Mouse (Mus musculus): ENCODE measurements around the gene Dennd2c. TPM values are rescaled to one million over a fixed set of nuclear protein-coding genes. Genes with fewer than 3 reads are reported as not detected.

Gene Dennd2c
- polyA plus RNA-seq, 1 experiment from 2014 or later = 3.6 TPM

DNA sequence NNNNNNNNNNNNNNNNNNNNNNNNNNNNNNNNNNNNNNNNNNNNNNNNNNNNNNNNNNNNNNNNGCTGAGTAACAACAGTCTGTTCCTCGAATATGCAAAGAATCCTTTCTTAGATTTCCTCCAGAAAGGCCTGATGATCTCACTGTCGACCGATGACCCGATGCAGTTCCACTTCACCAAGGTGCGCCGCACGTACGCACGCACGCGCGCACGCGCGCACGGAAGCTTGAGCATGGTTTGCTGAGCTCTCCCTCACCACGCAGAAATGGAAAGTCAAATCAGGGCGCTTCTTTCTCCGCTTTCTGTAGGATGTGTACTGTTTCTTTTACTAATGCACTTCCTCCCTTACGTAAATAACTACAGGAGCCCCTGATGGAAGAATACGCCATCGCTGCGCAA is 3.7 kb upstream of the Dennd2c start:
- Histone ChIP-seq H3K27me3 (ENCODE audit: control insufficient read depth, insufficient read depth, low read length) (no peaks in the 10 kb centered on the region), H3K4me1 (ENCODE audit: control insufficient read depth, insufficient read depth, low read length) (no peaks in the 10 kb centered on the region; the same call in 1 of the 2 replicates), H3K9me3 (replicated peaks; ENCODE audit: control insufficient read depth, low read length) (no peaks in the 10 kb centered on the region), H3K4me3 (ENCODE audit: low read depth, low read length) (no peak overlapping the region), H3K4me2 (ENCODE audit: low read depth, low read length) (no peak overlapping the region), H3K27ac (replicated peaks; ENCODE audit: low read depth, low read length) (no peak overlapping the region), H3K9ac (replicated peaks; ENCODE audit: low read length) (no peak overlapping the region), H3K36me3 (replicated peaks; ENCODE audit: control insufficient read depth, insufficient read depth, low read depth, low read length) (no peaks in the 10 kb centered on the region)
- ATAC-seq (replicated peaks; ENCODE audit: insufficient number of reproducible peaks, low FRiP score, low TSS enrichment, low read depth) (no peak), DNase-seq (ENCODE audit: low spot score) (no peak)
- WGBS = 76% methylated on average over 23 of the region's 23 CpGs

DNA sequence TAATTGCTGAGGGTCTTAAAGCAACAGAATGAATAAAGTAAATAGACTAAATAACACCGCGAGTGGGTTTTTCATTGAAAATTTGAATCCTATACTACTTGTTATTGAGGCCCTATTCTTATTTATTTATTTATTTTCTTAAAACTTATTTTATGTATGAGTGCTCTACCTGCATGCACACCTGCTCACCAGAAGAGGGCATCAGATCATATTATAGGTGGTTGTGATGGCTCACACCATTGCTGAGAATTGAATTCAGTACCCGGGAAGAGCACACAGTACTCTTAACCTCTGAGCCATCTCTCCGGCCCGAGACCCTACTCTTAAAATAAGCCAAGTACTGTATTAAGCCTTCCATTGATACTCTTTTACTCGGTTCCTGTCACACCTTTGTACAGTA is 2.7 kb upstream of the Dennd2c start:
- 80% methylated on average over 6 of the region's 6 CpGs for WGBS
- no peak for DNase-seq (ENCODE audit: low spot score)

DNA sequence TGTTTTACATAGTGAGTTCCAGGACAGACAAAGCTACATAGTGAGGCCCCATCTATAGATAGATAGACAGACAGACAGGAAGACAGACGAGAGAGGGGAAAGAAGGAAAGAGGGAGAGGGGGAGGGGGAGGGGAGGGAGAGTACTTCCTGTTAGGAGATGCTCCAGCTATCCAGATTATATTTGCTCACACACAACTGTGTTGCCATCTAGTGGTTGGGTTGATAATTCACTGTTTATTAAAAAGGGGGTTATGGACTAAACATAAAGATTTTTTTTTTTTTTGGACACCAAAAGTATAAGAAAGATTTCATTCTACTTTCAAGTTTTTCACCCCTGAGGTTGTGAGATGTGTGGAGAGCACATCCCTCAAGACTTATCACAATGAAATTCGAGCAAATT is 1.7 kb upstream of the Dennd2c start:
- WGBS = 55% methylated on average over 2 of the region's 2 CpGs
- H3K9me3 ChIP-seq (replicated peaks; ENCODE audit: control insufficient read depth, low read length) = no peaks in the 10 kb centered on the region

More for the DNA sequence above, 2.7 kb upstream of the Dennd2c start:
- H3K9me3 ChIP-seq (replicated peaks; ENCODE audit: control insufficient read depth, low read length) = no peaks in the 10 kb centered on the region
- no peak overlapping the region for H3K4me2 ChIP-seq (ENCODE audit: low read depth, low read length)
- H3K9ac ChIP-seq (replicated peaks; ENCODE audit: low read length) = no peak overlapping the region
- no peak overlapping the region for H3K4me3 ChIP-seq (ENCODE audit: low read depth, low read length)
- no peaks in the 10 kb centered on the region for H3K36me3 ChIP-seq (replicated peaks; ENCODE audit: control insufficient read depth, insufficient read depth, low read depth, low read length)
- H3K4me1 ChIP-seq (ENCODE audit: control insufficient read depth, insufficient read depth, low read length) = no peaks in the 10 kb centered on the region; the same call in 1 of the 2 replicates
- no peak for ATAC-seq (replicated peaks; ENCODE audit: insufficient number of reproducible peaks, low FRiP score, low TSS enrichment, low read depth)
- H3K27ac ChIP-seq (replicated peaks; ENCODE audit: low read depth, low read length) = no peak overlapping the region
- no peaks in the 10 kb centered on the region for H3K27me3 ChIP-seq (ENCODE audit: control insufficient read depth, insufficient read depth, low read length)

DNA sequence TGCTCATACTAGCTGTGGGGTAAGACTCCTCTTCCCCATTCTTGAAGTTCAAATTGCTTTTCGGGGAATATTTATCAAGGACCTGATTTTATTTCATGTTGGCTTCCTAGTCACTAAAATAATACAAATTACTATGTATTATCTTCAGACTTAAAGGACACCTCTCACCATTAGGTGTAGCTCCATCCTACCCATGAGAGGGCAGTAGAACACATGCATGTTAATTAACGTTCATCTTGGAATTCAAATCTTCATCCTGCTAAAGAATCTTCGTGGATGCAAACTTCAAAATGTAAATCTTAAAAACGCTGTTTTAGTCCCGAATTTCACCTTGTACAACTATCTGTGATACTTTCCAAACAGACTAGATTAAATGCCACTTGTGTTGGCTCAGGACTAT is 1.2 kb upstream of the Dennd2c start:
- Histone ChIP-seq H3K4me3 (ENCODE audit: low read depth, low read length) (no peak overlapping the region), H3K4me1 (ENCODE audit: control insufficient read depth, insufficient read depth, low read length) (no peaks in the 10 kb centered on the region; the same call in 1 of the 2 replicates), H3K27me3 (ENCODE audit: control insufficient read depth, insufficient read depth, low read length) (no peaks in the 10 kb centered on the region), H3K9me3 (replicated peaks; ENCODE audit: control insufficient read depth, low read length) (no peaks in the 10 kb centered on the region), H3K36me3 (replicated peaks; ENCODE audit: control insufficient read depth, insufficient read depth, low read depth, low read length) (no peaks in the 10 kb centered on the region), H3K27ac (replicated peaks; ENCODE audit: low read depth, low read length) (no peak overlapping the region), H3K9ac (replicated peaks; ENCODE audit: low read length) (no peak overlapping the region), H3K4me2 (ENCODE audit: low read depth, low read length) (no peak overlapping the region)
- ATAC-seq (replicated peaks; ENCODE audit: insufficient number of reproducible peaks, low FRiP score, low TSS enrichment, low read depth) (no peak), DNase-seq (ENCODE audit: low spot score) (no peak)
- 69% methylated on average over 5 of the region's 5 CpGs for WGBS

More for the DNA sequence above, 1.7 kb upstream of the Dennd2c start:
- no peaks in the 10 kb centered on the region for H3K36me3 ChIP-seq (replicated peaks; ENCODE audit: control insufficient read depth, insufficient read depth, low read depth, low read length)
- DNase-seq (ENCODE audit: low spot score) = no peak
- no peak overlapping the region for H3K4me2 ChIP-seq (ENCODE audit: low read depth, low read length)
- no peak overlapping the region for H3K4me3 ChIP-seq (ENCODE audit: low read depth, low read length)
- ATAC-seq (replicated peaks; ENCODE audit: insufficient number of reproducible peaks, low FRiP score, low TSS enrichment, low read depth) = no peak
- H3K4me1 ChIP-seq (ENCODE audit: control insufficient read depth, insufficient read depth, low read length) = no peaks in the 10 kb centered on the region; the same call in 1 of the 2 replicates
- no peak overlapping the region for H3K27ac ChIP-seq (replicated peaks; ENCODE audit: low read depth, low read length)
- no peak overlapping the region for H3K9ac ChIP-seq (replicated peaks; ENCODE audit: low read length)
- H3K27me3 ChIP-seq (ENCODE audit: control insufficient read depth, insufficient read depth, low read length) = no peaks in the 10 kb centered on the region

DNA sequence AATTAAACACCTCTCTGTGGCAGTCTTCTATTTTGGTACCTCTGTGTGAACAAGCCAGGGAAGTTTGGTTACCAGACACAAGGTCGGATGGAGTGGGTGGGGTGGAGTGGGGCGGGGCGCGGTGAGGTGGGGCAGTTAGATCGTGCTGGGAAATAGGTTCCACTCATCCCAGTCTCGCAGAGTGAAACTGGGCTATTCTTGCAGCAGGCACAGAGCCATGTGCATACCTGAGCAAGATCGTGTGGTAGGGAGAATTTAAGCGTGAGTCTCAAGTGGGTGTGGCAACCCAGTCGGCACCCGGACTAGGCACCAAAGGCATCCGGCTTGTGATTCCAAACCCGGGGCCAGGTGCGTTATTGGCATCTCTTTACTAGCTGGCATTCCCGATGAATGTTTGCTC is 495 bp upstream of the Dennd2c start:
- Histone ChIP-seq H3K36me3 (replicated peaks; ENCODE audit: control insufficient read depth, insufficient read depth, low read depth, low read length) (no peaks in the 10 kb centered on the region), H3K9me3 (replicated peaks; ENCODE audit: control insufficient read depth, low read length) (no peaks in the 10 kb centered on the region), H3K4me3 (ENCODE audit: low read depth, low read length) (peak overlapping the region; percentile 58), H3K4me1 (ENCODE audit: control insufficient read depth, insufficient read depth, low read length) (no peaks in the 10 kb centered on the region; the same call in 1 of the 2 replicates), H3K27ac (replicated peaks; ENCODE audit: low read depth, low read length) (no peak overlapping the region), H3K27me3 (ENCODE audit: control insufficient read depth, insufficient read depth, low read length) (no peaks in the 10 kb centered on the region), H3K4me2 (ENCODE audit: low read depth, low read length) (peak overlapping the region; percentile 92), H3K9ac (replicated peaks; ENCODE audit: low read length) (peak overlapping the region; percentile 65)
- WGBS = 2% methylated on average over 14 of the region's 14 CpGs
- ATAC-seq (replicated peaks; ENCODE audit: insufficient number of reproducible peaks, low FRiP score, low TSS enrichment, low read depth) (0 out of 2 replicates have a peak, but pooled peaks have one; percentile 40), DNase-seq (ENCODE audit: low spot score) (no peak)

DNA sequence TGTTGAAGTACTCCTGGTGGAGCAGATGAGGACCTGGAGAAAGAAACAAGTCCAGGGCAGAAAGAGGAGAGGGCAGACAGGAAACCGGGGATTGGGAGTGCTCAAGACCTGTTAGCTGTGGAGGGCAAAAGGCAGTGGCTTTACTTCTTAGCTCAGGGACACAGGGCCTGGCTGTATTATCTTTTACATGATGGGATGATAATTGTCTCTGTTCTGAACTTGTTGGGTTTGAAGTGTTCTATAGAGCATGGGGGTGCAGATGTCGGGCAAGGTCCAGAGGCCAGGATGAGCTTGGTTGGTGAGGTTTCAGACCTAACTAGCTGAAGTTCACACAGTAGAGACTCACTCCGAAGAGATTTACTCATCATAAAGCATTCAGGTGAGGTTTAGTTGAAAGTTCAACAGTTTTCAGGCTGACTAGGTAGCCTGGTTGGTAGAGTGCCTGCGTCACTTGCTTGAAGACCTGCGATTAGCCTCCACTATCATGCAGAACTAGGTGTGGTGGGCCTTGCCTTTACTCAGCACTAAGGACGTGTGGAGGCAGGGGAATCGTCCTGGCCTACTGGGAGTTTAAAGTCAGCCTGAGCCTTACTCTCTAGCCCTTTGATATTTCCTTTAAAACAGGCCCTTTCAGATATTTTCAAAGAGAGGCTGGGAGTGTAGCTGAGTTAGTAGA is 5.3 kb downstream of the Dennd2c start:
- 86% methylated on average over 7 of the region's 7 CpGs for WGBS
- H3K9ac ChIP-seq (replicated peaks; ENCODE audit: low read length) = no peak overlapping the region
- no peaks in the 10 kb centered on the region for H3K4me1 ChIP-seq (ENCODE audit: control insufficient read depth, insufficient read depth, low read length)
- no peak overlapping the region for H3K4me2 ChIP-seq (ENCODE audit: low read depth, low read length)
- ATAC-seq (replicated peaks; ENCODE audit: insufficient number of reproducible peaks, low FRiP score, low TSS enrichment, low read depth) (no peak), DNase-seq (ENCODE audit: low spot score) (no peak)
- H3K36me3 ChIP-seq (replicated peaks; ENCODE audit: control insufficient read depth, insufficient read depth, low read depth, low read length) = no peaks in the 10 kb centered on the region
- no peaks in the 10 kb centered on the region for H3K9me3 ChIP-seq (replicated peaks; ENCODE audit: control insufficient read depth, low read length)
- H3K27me3 ChIP-seq (ENCODE audit: control insufficient read depth, insufficient read depth, low read length) = no peaks in the 10 kb centered on the region
- H3K4me3 ChIP-seq (ENCODE audit: low read depth, low read length) = no peak overlapping the region
- H3K27ac ChIP-seq (replicated peaks; ENCODE audit: low read depth, low read length) = no peak overlapping the region

DNA sequence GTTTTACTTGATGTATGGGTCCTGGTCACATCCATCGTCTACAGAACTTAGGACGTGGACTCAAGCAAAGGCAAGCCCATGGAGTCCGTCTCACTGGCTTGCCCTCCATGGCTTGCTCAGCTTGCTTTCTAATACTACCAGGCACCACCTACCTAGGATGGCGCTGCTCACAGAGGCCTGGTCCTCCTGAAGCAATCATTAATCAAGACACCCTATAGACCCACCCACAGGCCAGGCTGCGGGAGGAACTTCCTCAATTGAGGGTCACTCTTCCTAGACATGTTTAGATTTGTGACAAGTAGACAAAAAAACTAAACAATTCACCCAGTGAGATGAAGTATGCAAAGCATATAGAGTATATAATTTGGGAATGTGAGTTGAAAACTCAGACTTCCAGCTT is 9.8 kb downstream of the Dennd2c start:
- WGBS = 85% methylated on average over 5 of the region's 5 CpGs
- Histone ChIP-seq H3K36me3 (replicated peaks; ENCODE audit: control insufficient read depth, insufficient read depth, low read depth, low read length) (no peaks in the 10 kb centered on the region), H3K27ac (replicated peaks; ENCODE audit: low read depth, low read length) (no peak overlapping the region), H3K27me3 (ENCODE audit: control insufficient read depth, insufficient read depth, low read length) (no peaks in the 10 kb centered on the region), H3K4me3 (ENCODE audit: low read depth, low read length) (no peak overlapping the region), H3K9ac (replicated peaks; ENCODE audit: low read length) (no peak overlapping the region), H3K9me3 (replicated peaks; ENCODE audit: control insufficient read depth, low read length) (no peaks in the 10 kb centered on the region), H3K4me1 (ENCODE audit: control insufficient read depth, insufficient read depth, low read length) (no peaks in the 10 kb centered on the region), H3K4me2 (ENCODE audit: low read depth, low read length) (no peak overlapping the region)
- DNase-seq (ENCODE audit: low spot score) (no peak), ATAC-seq (replicated peaks; ENCODE audit: insufficient number of reproducible peaks, low FRiP score, low TSS enrichment, low read depth) (no peak)

DNA sequence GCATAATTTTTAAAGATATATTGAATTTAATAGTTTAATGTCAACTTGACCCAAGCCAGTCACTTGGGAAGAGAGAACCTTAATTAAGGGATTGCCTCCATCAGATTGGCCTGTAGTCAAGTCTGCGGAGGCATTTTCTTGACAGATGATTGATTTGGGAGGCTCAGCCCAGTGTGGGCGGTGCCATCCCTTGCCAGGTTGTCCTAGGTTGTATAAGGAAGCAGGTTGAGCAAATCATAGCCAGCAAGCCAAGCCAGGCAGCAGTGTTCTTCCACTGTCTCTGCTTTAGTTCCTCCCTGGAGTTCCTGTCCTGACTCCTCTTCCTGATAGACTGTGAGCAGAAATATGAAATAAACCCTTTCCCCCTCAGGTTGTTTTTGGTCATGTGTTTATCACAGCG is 21.2 kb downstream of the Dennd2c start:
- H3K9me3 ChIP-seq (replicated peaks; ENCODE audit: control insufficient read depth, low read length) = no peaks in the 10 kb centered on the region
- WGBS = 90% methylated on average over 3 of the region's 3 CpGs
- no peaks in the 10 kb centered on the region for H3K27me3 ChIP-seq (ENCODE audit: control insufficient read depth, insufficient read depth, low read length)
- DNase-seq (ENCODE audit: low spot score) (no peak), ATAC-seq (replicated peaks; ENCODE audit: insufficient number of reproducible peaks, low FRiP score, low TSS enrichment, low read depth) (no peak)
- no peak overlapping the region for H3K4me2 ChIP-seq (ENCODE audit: low read depth, low read length)
- H3K27ac ChIP-seq (replicated peaks; ENCODE audit: low read depth, low read length) = no peak overlapping the region
- no peaks in the 10 kb centered on the region for H3K4me1 ChIP-seq (ENCODE audit: control insufficient read depth, insufficient read depth, low read length)
- H3K9ac ChIP-seq (replicated peaks; ENCODE audit: low read length) = no peak overlapping the region
- no peak overlapping the region for H3K4me3 ChIP-seq (ENCODE audit: low read depth, low read length)
- H3K36me3 ChIP-seq (replicated peaks; ENCODE audit: control insufficient read depth, insufficient read depth, low read depth, low read length) = no peaks in the 10 kb centered on the region
